Mouse (Mus musculus): ENCODE measurements at regions not wholly inside any gene's neighbourhood (a gene's known extent, or its start where the extent isn't known, plus 50 kb on each side); places are given as distances from the start of the nearest gene placed in this dataset.

- no peak for TF ChIP-seq EP300 (IDR thresholded peaks at IDR 0.05; ENCODE audit: insufficient read depth, low read depth, low read length)
- TF ChIP-seq CTCF (IDR thresholded peaks at IDR 0.05), result no peak
- no peak for TF ChIP-seq POLR2A (IDR thresholded peaks at IDR 0.05; ENCODE audit: insufficient read depth, low read depth, low read length)
Observed at GRCm38 (mm10) chr5:96931576-96932152, 65.8 kb upstream of the Bmp2k start.
